Mouse (Mus musculus) T-cell, adult 2 months (primary cell): ENCODE results near the gene Asic3.

Source experiments
- DNase-seq: peaks from one replicate; pipeline ENCODE4 v3.0.0; 2022; ENCODE audit warnings: low spot score

The Asic3 gene

GRCm38 (mm10) chr5:24423129-24424003, 10.2 kb downstream of the Asic3 start, which contains the start of the genes Cdk5 and Slc4a2:
Gene Cdk5 (minus strand): TSS chr5:24423530.
Gene Slc4a2 (plus strand): TSS chr5:24423837.
- peak; percentile 97 for DNase-seq

GRCm38 (mm10) chr5:24424004-24424781, 11.0 kb downstream of the Asic3 start:
- DNase-seq: no peak

- DNase-seq: peak; percentile 81
Measured at GRCm38 (mm10) chr5:24424861-24425411, 11.7 kb downstream of the Asic3 start.

GRCm38 (mm10) chr5:24425421-24426036, 12.3 kb downstream of the Asic3 start:
- DNase-seq: peak; percentile 57

- no peak for DNase-seq
Measured at GRCm38 (mm10) chr5:24426037-24426432, 12.8 kb downstream of the Asic3 start.

GRCm38 (mm10) chr5:24426556-24427284, 13.5 kb downstream of the Asic3 start:
- DNase-seq: no peak

- no peak for DNase-seq
Measured at GRCm38 (mm10) chr5:24427285-24427633, 14.1 kb downstream of the Asic3 start.

GRCm38 (mm10) chr5:24427981-24428402, 14.8 kb downstream of the Asic3 start:
- DNase-seq: no peak

GRCm38 (mm10) chr5:24428596-24428995, 15.4 kb downstream of the Asic3 start:
- no peak for DNase-seq

- DNase-seq: no peak
Measured at GRCm38 (mm10) chr5:24433993-24434392, 20.8 kb downstream of the Asic3 start.

GRCm38 (mm10) chr5:24441187-24441586, 28.0 kb downstream of the Asic3 start:
- DNase-seq: no peak

- DNase-seq: no peak
Measured at GRCm38 (mm10) chr5:24442029-24442428, 28.8 kb downstream of the Asic3 start.

- no peak for DNase-seq
Measured at GRCm38 (mm10) chr5:24443204-24443603, 30.0 kb downstream of the Asic3 start.

GRCm38 (mm10) chr5:24443927-24444326, 30.7 kb downstream of the Asic3 start:
- no peak for DNase-seq

- peak; percentile 89 for DNase-seq
Measured at GRCm38 (mm10) chr5:24444746-24445427, 31.7 kb downstream of the Asic3 start, which contains the start of gene Fastk. Gene Fastk (minus strand): TSS chr5:24445287.

- no peak for DNase-seq
Measured at GRCm38 (mm10) chr5:24445428-24446080, 32.4 kb downstream of the Asic3 start.

GRCm38 (mm10) chr5:24446630-24447029, 33.4 kb downstream of the Asic3 start:
- no peak for DNase-seq

- DNase-seq: peak; percentile 85
Measured at GRCm38 (mm10) chr5:24447624-24448298, 34.6 kb downstream of the Asic3 start, which contains the start of gene Tmub1. Gene Tmub1 (minus strand): TSS chr5:24447854.

GRCm38 (mm10) chr5:24451264-24452029, 38.3 kb downstream of the Asic3 start:
- peak; percentile 80 for DNase-seq
